Mouse (Mus musculus) midbrain, embryonic 13.5 days (tissue): ENCODE results near the gene Cry2. TPM values are rescaled to one million over a fixed set of nuclear protein-coding genes. Genes with fewer than 3 reads are reported as not detected.
"Not testable (repeated sequence)": the region's sequence is repeated elsewhere in the genome, so short reads cannot be mapped to it uniquely, and the experiment has no call there.

ENCODE experiments used
- ATAC-seq: fragments of 200-750 bp; cut with Nextera tagmentation; 2 replicates; pipeline ENCODE4 v1.8.0; 2017; ENCODE audit warnings: mild to moderate bottlenecking, moderate TSS enrichment, moderate library complexity
- H3K27ac ChIP-seq: fragments of 300-500 bp; sonication (generic); 2 replicates; pipeline ENCODE4 v1.5.1; 2015; ENCODE audit warnings: inconsistent platforms, mild to moderate bottlenecking, moderate library complexity
- H3K27me3 ChIP-seq: fragments of 300-500 bp; sonication (generic); 2 replicates; pipeline ENCODE4 v1.6.1; 2015; ENCODE audit warnings: mild to moderate bottlenecking, inconsistent platforms
- H3K36me3 ChIP-seq: fragments of 300-500 bp; sonication (generic); 2 replicates; pipeline ENCODE4 v1.6.1; 2015; ENCODE audit warnings: mild to moderate bottlenecking, inconsistent platforms
- H3K4me1 ChIP-seq: fragments of 300-500 bp; sonication (generic); replicated peaks from 2 replicates; pipeline ENCODE4 v1.6.1; 2015; ENCODE audit warnings: inconsistent platforms
- H3K4me2 ChIP-seq: fragments of 300-500 bp; sonication (generic); replicated peaks from 2 replicates; pipeline ENCODE4 v1.6.1; 2015; ENCODE audit warnings: moderate library complexity, mild to moderate bottlenecking, inconsistent platforms
- H3K4me3 ChIP-seq: fragments of 300-500 bp; sonication (generic); replicated peaks from 2 replicates; pipeline ENCODE4 v1.5.1; 2015; ENCODE audit warnings: mild to moderate bottlenecking, inconsistent platforms
- H3K9ac ChIP-seq: fragments of 300-500 bp; sonication (generic); replicated peaks from 2 replicates; pipeline ENCODE4 v1.6.1; 2015; ENCODE audit warnings: mild to moderate bottlenecking, inconsistent platforms
- H3K9me3 ChIP-seq: fragments of 300-500 bp; sonication (generic); 2 replicates; pipeline ENCODE4 v1.6.1; 2016; ENCODE audit warnings: mild to moderate bottlenecking, inconsistent platforms
- WGBS: fragments of 180-500 bp; shearing (Covaris S2); methylation state at CpG from one replicate; pipeline ENCODE4 v1.1.7; 2015; 5-methylcytosine and 5-hydroxymethylcytosine counted together
- polyA plus RNA-seq: library from polyadenylated mRNA; unstranded; fragments of >200 nt; fragmentation: Nextera tagmentation; extraction: Ambion mirVana; gene quantifications from 2 replicates; pipeline ENCODE4 v1.2.1, GENCODE M21; 2015

Cry2 gene
- polyA plus RNA-seq, 1 experiment from 2014 or later = 35.8 TPM

DNA sequence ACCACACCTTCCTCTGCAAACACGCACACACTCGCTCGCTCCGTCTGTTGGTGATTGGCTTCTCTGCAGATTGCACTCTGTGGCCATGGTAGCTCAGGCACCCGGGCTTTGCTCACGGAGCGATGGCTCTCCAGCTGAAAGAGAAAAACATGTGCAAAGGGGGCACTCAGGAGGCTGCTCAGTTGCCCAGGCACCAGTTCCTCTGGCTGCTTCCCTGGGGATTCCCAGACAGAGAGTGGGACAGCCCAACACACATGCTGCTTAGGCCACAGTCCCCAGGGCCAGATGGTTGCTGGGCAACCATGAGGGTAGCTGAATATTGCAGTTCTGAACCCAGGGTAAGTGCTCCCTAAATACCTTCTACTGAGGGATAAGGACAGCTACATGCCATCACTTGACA lies 28.2 kb downstream of the Cry2 start:
- Histone ChIP-seq H3K36me3 (peaks cover 74% of the 10 kb centered on the region), H3K27me3 (no peaks in the 10 kb centered on the region), H3K4me1 (peaks cover 21% of the 10 kb centered on the region), H3K4me2 (no peak overlapping the region), H3K9ac (no peak overlapping the region), H3K27ac (peak overlapping the region; percentile 26), H3K9me3 (no peaks in the 10 kb centered on the region), H3K4me3 (no peak overlapping the region)
- ATAC-seq = no peak
- 80% methylated on average over 7 of the region's 7 CpGs for WGBS

DNA sequence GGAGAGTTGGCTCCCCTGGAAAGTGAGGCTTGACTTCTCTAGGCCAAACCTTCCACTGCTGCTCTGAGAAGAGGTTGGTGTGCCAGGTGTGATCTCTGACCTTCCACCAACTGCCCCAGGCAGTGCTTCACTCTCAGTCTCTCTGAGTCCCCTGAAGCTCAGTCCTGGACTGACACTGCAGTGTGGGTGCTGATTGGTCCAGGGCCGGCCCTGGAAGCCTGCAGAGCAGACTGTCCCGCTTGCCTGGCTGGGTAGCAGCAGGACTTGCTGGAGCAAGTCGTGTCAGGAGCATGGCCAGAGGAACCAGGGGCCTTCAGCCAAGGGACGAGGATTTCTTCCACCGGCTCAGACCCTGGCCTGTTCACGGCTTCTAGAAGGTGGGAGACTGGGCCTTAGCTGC lies 29.1 kb downstream of the Cry2 start:
- WGBS = 91% methylated on average over 6 of the region's 6 CpGs
- Histone ChIP-seq H3K27me3 (no peaks in the 10 kb centered on the region), H3K4me3 (no peak overlapping the region), H3K4me2 (no peak overlapping the region), H3K9me3 (no peaks in the 10 kb centered on the region), H3K4me1 (peaks cover 29% of the 10 kb centered on the region), H3K9ac (0 out of 2 replicates have a peak overlapping the region, but pooled peaks have one; percentile 19), H3K27ac (0 out of 2 replicates have a peak overlapping the region, but pooled peaks have one; percentile 26), H3K36me3 (peaks cover 64% of the 10 kb centered on the region)
- ATAC-seq = no peak

DNA sequence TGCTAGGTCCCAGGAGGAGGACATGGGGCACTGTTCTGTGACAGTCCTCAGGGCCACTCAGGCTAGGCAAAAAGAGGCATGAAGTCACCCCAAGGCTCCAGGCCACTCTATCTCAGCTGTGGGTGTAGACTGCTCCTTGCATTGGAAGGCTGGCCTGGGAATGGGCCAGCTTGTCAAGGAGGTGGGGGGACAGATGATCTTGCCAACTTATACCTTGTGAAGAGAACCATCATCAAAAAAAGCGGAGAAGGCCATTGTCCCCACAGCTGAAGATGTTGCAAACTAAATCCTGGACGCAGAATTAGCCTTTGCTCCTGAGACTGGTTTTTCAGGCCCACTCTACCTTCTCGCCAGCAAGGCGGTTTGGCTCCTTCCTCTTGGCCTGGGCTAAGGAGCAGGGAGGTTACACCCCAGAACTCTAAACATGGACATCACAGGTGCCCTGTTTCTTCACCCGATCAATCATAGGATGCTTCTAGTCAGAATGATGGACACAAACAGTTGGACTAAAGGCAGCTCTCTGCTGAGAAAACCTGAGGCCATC lies 30.0 kb downstream of the Cry2 start:
- WGBS = 93% methylated on average over 5 of the region's 5 CpGs

DNA sequence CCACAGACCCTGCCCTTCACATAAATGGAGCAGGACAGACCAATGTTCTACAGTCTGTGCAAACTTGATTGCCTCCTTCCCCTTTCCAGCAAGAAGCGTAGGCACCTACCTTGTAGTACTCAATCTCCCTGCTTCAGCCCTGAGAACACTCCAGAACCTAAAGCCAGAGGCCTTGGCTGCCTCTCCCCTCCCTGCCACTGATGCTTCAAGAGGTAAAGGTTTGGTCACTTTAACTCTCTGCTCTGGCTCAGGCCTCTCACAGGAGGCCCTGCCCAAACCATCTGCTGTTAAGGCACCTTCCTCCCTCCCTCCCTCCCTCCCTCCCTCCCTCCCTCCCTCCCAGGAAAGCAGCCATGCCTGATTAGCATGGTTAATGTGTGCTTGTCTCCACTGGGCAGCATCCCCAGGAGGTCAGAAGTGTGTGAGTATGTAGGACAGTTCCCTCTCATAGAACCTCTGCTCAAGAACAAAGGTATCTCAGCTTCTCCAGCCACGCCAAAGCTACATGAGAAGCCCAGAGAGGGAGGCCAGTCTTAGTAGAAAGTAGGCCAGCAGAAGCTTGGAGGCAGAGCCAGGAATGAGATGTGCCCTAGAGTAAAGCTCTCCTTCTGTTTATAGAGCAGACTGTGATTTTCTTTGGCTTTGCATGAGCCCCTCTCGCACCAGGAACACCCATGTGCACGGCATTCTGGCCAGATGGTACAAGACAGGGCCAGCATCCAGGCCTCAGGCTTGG lies 31.1 kb downstream of the Cry2 start:
- Histone ChIP-seq H3K4me2 (no peak overlapping the region), H3K9me3 (no peaks in the 10 kb centered on the region), H3K4me1 (peaks cover 48% of the 10 kb centered on the region), H3K36me3 (peaks cover 45% of the 10 kb centered on the region), H3K9ac (no peak overlapping the region), H3K27ac (peak overlapping the region; percentile 53), H3K4me3 (no peak overlapping the region), H3K27me3 (no peaks in the 10 kb centered on the region)
- no peak for ATAC-seq
- 77% methylated on average over 4 of the region's 4 CpGs for WGBS

More for the DNA sequence above, 30.0 kb downstream of the Cry2 start:
- peaks cover 56% of the 10 kb centered on the region for H3K36me3 ChIP-seq
- no peak overlapping the region for H3K9ac ChIP-seq
- no peak overlapping the region for H3K4me3 ChIP-seq
- no peaks in the 10 kb centered on the region for H3K27me3 ChIP-seq
- no peak for ATAC-seq
- no peaks in the 10 kb centered on the region for H3K9me3 ChIP-seq
- no peak overlapping the region for H3K27ac ChIP-seq
- peaks cover 38% of the 10 kb centered on the region for H3K4me1 ChIP-seq
- no peak overlapping the region for H3K4me2 ChIP-seq

DNA sequence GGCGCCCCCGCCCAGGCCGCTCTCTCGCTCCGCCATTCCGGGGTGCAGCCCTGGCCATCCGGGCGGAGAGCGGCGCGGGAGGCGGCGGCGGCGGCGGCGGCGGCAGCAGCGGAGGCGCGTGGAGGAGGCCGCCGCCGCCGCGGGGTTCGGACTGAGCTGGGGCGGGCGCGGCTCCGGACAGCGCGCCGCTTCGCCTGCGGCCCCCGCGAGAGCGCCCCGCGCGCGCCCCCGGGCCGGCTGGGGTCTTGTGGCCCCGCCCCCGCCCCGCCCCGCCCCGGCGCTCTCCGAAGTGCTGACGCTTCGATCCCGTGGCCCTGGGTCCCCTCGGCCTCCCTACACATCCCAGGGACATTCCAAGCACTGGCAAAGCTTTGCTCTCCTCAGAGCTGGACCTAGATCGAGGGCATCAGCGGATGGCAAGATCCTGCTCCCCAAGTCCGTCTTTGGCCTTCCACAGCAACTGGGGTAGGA lies 32.7 kb downstream of the Cry2 start, which contains the start of gene Mapk8ip1:
Gene Mapk8ip1, minus strand, starts transcription at position 173 of the 471 bp plus-strand sequence.
- Histone ChIP-seq H3K36me3 (peaks cover 30% of the 10 kb centered on the region), H3K27me3 (no peaks in the 10 kb centered on the region), H3K9ac (peak within 1 kb of the TSS; percentile 93), H3K4me2 (peak within 1 kb of the TSS; percentile 77), H3K9me3 (no peaks in the 10 kb centered on the region), H3K4me3 (peak within 1 kb of the TSS; percentile 66), H3K4me1 (peaks cover 61% of the 10 kb centered on the region), H3K27ac (peak within 1 kb of the TSS; percentile 63)
- peak; percentile 66 for ATAC-seq
- WGBS = 1% methylated on average over 48 of the region's 59 CpGs

DNA sequence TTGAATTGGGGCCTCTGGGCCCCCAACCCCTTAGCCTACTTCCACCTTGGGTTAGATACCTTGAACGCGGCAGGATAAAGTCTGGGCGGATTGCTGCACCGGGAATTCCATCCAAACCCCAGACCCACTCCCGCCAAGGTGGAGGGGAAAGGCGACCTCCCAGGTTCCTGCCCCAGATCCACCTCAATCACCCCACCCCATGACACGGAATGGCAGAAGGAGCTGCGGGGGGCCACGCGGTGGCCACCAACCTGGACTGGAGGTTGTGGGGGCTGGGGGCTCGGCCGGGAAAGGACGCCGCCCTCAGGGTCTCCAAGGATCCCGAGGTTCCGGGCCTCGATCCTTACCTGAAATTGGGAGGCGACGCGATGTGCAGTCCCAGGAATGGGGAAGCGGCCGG lies 33.2 kb downstream of the Cry2 start:
- H3K27ac ChIP-seq = peak overlapping the region; percentile 63
- peaks cover 56% of the 10 kb centered on the region for H3K4me1 ChIP-seq
- H3K36me3 ChIP-seq = peaks cover 26% of the 10 kb centered on the region
- no peaks in the 10 kb centered on the region for H3K9me3 ChIP-seq
- 1% methylated on average over 22 of the region's 22 CpGs for WGBS
- peak overlapping the region; percentile 66 for H3K4me3 ChIP-seq
- peak; percentile 9; the same call in 1 of the 2 replicates for ATAC-seq
- H3K9ac ChIP-seq = peak overlapping the region; percentile 93
- H3K27me3 ChIP-seq = no peaks in the 10 kb centered on the region
- H3K4me2 ChIP-seq = peak overlapping the region; percentile 77

DNA sequence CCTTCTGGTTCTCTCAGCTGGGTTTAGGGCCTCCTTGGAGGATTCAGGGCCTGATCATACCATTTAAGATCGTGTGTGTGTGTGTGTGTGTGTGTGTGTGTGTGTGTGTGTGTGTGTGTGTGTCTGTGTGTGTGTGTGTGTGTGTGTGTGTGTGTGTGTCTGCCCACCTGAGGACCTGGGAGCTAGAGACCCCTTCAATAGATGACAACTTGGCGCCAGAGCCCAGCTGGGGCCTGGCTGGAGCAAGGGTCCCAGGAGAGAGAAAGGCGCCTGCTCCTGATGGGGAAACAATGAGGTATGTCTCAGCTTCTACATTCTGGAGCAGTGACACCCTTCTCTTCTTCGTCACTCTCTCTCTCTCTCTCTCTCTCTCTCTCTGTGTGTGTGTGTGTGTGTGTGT lies 34.0 kb downstream of the Cry2 start:
- H3K27me3 ChIP-seq, ATAC-seq, H3K9me3 ChIP-seq, H3K27ac ChIP-seq: not testable (repeated sequence)
- peaks cover 18% of the 10 kb centered on the region for H3K36me3 ChIP-seq
- H3K9ac ChIP-seq = peak overlapping the region; percentile 93; the same call in 1 of the 2 replicates
- 32% methylated on average over 2 of the region's 4 CpGs for WGBS
- peaks cover 52% of the 10 kb centered on the region for H3K4me1 ChIP-seq
- H3K4me3 ChIP-seq = peak overlapping the region; percentile 66
- H3K4me2 ChIP-seq = peak overlapping the region; percentile 77

DNA sequence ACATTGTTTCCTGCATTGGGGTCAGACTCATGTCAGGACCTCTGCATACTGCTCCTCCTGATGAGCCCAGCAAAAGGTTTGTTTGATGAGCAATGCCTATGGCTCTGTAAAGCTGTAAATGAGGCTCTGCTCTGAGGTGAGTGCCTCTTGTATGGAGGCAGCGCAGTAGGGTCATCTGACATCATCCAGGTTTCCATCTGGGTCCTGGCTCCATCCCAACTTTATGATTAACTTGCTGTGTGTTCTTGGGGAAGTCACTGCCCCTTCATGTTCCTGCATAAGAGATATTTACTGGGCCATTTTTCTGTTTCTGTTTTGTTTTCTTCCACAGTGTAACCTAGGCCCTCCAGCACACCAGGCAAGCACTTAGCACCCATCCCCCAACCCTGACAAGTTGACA lies 36.4 kb downstream of the Cry2 start:
- Histone ChIP-seq H3K9ac (no peak overlapping the region; the same call in 1 of the 2 replicates), H3K36me3 (no peaks in the 10 kb centered on the region), H3K4me1 (peaks cover 62% of the 10 kb centered on the region), H3K27ac (no peak overlapping the region), H3K4me3 (no peak overlapping the region), H3K4me2 (peak overlapping the region; percentile 31; the same call in 1 of the 2 replicates), H3K9me3 (no peaks in the 10 kb centered on the region), H3K27me3 (no peaks in the 10 kb centered on the region)
- WGBS = 92% methylated on average over 1 of the region's 1 CpGs
- no peak for ATAC-seq

DNA sequence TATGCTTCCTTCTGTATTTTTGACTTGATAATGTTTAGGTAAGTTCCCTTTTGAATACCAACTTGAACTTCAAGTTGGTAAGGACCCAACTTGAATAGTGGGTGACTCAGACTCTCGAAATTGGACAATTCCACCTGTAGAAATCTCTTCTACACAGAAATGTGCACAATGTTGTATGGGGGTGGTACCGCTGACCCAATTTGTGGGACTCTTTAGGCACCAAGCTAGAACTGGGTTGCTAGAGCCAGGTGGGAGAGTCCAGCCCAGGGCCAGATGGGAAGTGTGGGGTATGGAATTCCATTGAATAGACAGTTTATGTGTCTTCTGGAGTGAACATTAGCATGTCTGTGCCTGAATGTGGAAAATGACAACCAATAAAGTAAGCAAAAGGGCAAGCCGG lies 38.3 kb downstream of the Cry2 start:
- no peaks in the 10 kb centered on the region for H3K36me3 ChIP-seq
- no peaks in the 10 kb centered on the region for H3K27me3 ChIP-seq
- H3K27ac ChIP-seq = no peak overlapping the region
- H3K4me2 ChIP-seq = no peak overlapping the region
- H3K9me3 ChIP-seq = no peaks in the 10 kb centered on the region
- H3K9ac ChIP-seq = no peak overlapping the region
- WGBS = 93% methylated on average over 3 of the region's 3 CpGs
- no peak overlapping the region for H3K4me3 ChIP-seq
- no peak for ATAC-seq
- H3K4me1 ChIP-seq = peaks cover 72% of the 10 kb centered on the region

DNA sequence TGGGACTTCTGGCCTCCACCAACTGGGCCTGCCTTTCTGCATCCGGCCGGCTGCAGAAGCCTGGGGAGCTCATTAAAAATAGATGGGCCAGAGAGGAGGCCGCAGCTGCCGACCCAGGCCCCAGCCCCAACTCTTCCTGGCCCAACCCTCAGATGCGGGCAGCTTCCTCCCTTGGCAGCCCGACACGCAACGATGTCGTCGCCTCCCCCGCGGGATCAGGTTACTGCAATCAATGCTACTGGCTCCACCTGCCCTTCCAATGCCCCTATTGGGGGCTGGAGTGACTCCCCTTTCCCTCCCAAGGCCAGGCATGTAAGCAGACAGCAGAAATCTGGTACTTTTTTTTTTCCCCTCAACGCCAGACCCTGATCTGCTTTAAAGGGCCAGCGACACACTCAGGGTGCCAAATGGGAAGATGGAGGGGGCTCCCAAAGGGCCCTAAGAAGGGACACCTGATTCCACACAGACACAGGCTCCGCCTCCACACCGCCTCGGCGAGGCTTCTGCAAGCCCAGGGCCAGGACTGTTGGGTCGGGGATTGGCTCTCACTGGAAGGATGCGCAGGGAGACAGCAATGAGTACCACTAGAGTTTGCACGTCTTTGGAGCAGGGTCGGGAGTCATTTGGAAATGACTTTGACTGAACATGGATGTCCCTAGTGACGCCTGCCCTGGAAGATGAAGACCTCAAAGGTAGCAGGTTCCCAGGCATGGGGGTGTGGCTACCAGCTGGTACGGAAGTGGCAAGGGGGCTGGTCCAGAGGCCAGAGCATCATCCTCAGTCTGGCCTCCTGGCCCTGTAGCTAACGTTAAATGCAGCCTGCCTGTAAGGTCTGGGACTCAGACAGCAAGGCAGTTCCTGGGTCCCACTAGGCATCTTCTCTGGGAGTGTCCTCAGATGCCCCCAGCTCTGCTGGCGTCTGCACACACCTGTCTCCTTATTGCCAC lies 41.3 kb downstream of the Cry2 start:
- Histone ChIP-seq H3K4me2 (peak overlapping the region; percentile 79), H3K36me3 (peaks cover 2% of the 10 kb centered on the region), H3K27ac (peak overlapping the region; percentile 95), H3K4me1 (peaks cover 66% of the 10 kb centered on the region), H3K27me3 (no peaks in the 10 kb centered on the region), H3K9ac (peak overlapping the region; percentile 73), H3K9me3 (no peaks in the 10 kb centered on the region), H3K4me3 (peak overlapping the region; percentile 41)
- 0 out of 2 replicates have a peak, but pooled peaks have one; percentile 4 for ATAC-seq
- WGBS = 5% methylated on average over 26 of the region's 26 CpGs

DNA sequence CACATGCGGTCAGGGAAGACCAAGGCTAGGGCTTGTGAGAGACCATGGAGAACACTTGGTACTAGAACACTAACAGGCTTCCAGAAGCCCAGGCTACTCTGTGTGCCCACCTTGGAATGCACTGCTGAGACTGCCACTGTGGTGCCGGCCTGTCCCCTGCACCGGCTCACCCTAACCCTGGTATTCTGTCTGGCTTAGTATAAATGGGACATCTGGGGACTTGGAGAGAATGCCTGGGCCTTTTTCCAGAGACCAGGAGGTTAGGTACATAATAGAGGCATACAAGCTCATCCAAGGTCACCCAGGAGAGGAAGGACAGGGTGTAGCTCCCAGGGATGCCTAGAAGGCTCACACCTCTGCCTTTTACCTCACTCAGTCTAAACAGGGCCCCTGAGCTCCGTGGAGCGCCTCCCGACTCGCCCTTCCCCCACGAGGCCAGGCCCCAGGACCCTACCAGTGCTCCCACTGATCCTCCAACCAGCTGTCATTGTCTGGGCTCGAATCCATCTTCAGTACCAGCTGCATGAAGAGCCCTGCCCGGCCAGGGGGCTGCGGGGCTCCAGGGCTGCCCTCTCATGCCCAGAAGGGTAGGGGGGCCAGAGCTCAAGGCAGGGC lies 42.0 kb downstream of the Cry2 start:
- Histone ChIP-seq H3K9ac (peak overlapping the region; percentile 73), H3K4me1 (peaks cover 65% of the 10 kb centered on the region), H3K27ac (peak overlapping the region; percentile 95), H3K9me3 (no peaks in the 10 kb centered on the region), H3K4me3 (peak overlapping the region; percentile 41), H3K4me2 (peak overlapping the region; percentile 79), H3K27me3 (no peaks in the 10 kb centered on the region), H3K36me3 (peaks cover 10% of the 10 kb centered on the region)
- 22% methylated on average over 11 of the region's 11 CpGs for WGBS
- ATAC-seq = 0 out of 2 replicates have a peak, but pooled peaks have one; percentile 4
